Mouse (Mus musculus) kidney, adult 9 months (tissue): ENCODE measurements at regions not wholly inside any gene's neighbourhood (a gene's known extent, or its start where the extent isn't known, plus 50 kb on each side); places are given as distances from the start of the nearest gene placed in this dataset.

Source experiments
- DNase-seq: peaks from one replicate; pipeline ENCODE4 v3.0.0; 2022

DNA sequence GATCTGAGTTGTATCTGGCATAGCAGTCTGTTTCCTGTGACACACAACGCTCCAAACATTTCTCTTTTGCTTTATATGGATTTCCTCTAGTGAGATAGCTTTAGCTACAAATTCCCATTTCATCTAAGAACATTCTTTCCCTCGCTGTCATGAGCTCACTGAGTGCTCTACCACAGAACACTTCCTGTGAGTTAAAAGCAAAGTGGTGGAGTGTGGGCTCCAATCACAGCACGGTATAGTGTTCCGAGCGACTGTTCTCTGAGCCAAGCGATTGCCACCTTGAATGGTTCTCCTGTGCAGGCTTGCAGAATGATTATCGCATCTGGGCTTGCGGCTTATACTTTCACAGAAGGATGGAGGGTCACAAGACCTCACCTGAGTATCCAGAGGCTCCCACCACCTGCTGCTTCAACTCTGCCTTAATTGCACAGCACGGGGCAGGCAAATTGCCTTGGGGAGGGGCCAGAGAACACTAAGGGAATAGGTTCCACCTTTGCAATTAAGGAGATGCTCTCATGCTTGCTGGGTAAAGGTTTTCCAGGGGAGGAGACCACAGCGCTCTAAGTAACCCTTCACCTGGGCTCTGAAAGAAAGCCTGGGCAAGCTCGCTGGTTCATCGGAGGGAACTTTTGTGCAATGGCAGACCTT is 477.7 kb downstream of the Zfp704 start:
- no peak for DNase-seq

GRCm38 (mm10) chr3:9131366-9131765 is 478.5 kb downstream of the Zfp704 start:
- DNase-seq, result no peak

- DNase-seq, result no peak
These were observed 481.5 kb downstream of the Zfp704 start for GRCm38 (mm10) chr3:9128407-9128806.

DNA sequence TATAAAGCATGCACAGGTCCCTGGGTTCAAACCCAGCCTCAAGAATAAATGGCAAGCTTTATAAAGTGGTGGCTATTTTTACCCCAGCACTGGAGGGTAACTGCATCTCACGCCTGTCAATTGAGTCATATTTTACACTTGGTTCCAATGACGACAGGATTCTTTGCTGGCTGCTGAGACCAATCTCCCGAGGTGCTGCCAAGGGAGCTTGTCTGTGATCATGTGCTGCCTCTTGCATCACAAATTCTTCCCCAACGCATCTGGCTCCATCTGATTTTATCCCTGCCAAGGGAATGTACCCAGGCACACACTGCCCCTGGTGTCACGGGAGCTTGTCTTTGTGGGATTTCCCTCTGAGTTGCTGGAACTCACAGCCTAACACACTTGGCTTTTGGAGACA is 486.8 kb downstream of the Zfp704 start:
- DNase-seq, result no peak

GRCm38 (mm10) chr3:9117913-9118312 is 492.0 kb downstream of the Zfp704 start:
- DNase-seq, result no peak

GRCm38 (mm10) chr3:9113410-9113809 is 496.5 kb downstream of the Zfp704 start:
- no peak for DNase-seq

DNA sequence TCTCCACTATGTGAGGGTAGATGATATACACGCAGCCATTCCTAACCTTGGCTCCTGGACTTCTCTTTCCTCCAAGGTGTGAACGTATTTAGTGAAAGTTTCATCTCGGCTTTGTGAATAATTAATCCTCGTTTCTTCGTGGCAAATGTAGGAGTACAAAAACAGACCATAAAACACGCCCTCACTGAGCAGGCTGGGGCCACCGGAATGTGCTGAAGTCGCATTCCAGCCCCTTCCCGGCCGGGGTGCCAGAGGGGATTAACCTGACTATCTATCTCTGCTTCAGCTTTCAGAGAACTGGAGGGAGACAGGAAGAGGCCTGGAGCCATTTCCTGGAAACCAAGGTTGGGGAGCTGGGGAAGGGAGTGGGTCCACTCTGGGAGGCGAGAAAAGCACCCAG is 499.1 kb downstream of the Zfp704 start:
- peak; percentile 86 for DNase-seq

GRCm38 (mm10) chr3:9109991-9110390 is 499.9 kb downstream of the Zfp704 start:
- DNase-seq, result peak; percentile 61

- DNase-seq, result no peak
These were observed 500.4 kb downstream of the Zfp704 start for GRCm38 (mm10) chr3:9109485-9109884.

DNA sequence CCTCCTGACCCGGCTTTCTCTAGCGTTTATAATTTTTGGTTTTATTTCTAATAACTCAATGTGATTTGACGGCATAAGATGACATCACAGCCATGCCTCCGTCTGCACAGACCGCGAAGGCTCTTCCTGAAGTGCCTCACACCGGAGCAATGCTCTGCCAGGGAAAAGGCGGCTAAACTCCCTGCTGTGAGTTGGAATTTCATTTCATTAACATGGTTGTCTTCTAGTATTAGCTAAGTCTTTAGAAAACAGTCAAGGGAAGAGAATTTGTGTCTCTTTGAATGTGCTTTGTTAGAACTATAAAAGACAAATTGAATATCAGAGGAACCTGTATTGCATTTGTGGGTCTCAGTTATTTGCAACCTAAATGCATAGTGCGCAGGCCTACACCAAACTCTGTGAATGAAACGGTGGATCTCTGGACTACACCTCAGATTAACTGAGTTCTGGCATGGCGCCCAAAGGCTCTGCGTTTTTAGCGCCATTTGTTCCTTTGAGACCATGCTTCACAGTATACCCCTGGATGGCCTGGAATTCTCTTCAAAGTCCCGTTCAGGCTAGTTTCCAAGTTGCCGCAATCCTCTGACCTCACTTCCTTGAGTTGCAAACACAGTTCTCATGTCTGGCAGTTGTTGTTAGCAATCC is 502.0 kb downstream of the Zfp704 start:
- DNase-seq, result no peak

DNA sequence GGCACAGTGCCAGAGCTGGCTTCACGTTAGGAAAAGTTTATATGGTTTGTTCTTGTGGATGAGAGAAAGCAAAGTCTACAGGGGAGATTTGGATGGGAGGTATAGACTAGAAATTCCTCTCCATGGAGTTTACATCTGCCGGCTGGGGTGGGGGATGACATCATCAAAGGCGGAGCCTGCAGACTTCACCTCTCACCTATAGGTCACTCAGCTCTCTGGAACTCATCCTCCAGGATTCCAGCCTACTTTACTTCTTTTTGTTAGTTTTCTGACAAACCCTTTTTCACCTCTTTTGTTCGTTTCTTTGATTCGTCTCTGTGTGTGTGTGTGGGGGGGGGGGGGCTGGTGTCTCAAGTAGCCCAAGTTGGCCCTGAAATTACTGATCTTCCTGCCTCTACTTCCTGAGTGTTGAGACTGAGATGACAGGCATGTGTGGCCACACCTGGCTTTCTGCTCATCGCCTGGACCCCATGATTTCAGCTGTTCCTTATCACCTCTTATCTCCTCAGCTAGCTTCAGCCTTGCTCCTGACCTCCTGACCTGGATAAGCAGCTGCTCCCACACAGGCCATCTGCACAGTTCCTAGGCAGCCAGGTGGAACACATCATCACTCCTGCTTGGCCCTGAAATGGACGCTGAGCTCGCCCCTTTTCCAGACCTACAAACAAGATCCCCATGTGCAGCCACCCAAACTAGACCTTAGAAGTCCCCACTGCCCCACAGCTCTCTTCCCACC is 504.5 kb downstream of the Zfp704 start:
- no peak for DNase-seq

- DNase-seq, result no peak
These were observed 506.4 kb downstream of the Zfp704 start for GRCm38 (mm10) chr3:9103456-9103855.

- DNase-seq, result no peak
These were observed 508.6 kb downstream of the Zfp704 start for GRCm38 (mm10) chr3:9101240-9101639.

DNA sequence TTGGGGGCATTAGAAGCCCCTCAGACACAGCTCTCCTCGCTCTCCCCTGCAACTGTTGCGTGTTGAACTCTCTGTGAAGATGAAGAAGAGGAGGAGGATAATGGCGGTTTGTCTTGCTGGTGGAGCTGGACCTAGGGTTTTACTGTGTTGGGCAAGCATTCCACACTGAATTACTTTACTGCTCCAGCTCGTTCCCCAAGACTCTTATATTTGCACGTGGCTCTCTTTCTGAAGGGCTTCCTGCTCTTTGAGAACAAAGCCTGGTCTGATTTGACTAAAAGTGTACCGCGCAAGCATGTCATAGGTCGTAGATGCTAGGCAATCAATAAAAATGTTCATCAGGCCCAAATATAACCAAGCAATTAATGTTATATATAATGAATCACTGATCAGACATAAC is 509.1 kb downstream of the Zfp704 start:
- DNase-seq, result no peak

DNA sequence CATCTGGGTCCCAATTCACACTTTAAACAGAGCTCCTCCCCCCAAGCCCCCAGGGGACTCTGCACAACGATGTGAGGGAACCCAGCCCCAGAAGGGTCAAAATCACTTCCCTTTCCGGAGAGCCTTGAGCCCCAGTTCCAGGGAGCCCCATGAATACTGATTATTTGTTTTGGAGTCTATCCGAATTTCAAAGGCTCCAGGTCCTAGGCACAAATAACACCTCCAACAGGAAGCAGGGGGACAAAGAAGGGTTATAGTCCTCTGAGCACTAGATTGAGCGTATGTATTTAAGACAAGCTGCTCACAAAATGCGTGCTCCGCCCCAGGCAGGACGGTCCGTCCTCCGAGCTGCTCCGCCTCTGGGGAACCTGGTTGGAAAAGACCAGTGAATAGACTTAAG is 511.4 kb downstream of the Zfp704 start:
- no peak for DNase-seq

DNA sequence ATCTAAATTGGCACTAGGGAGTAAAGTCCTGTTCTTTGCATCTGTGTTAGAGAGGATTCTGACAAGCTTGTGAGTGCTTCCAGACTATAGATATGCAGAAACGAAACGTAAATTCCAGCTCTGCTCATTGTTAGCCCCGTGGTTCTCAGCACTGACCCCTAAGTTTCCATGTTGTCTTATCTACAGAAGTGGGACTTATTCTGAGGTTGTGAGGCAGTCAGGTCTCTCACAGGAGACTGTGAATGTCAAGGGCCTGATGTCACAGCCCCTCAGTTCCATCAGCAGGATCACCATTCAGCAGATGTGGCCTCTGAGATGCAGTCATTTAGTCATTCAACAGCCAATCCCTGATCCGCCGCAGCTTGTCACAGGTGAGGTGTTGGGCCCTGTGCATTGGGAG is 525.8 kb downstream of the Zfp704 start:
- no peak for DNase-seq

GRCm38 (mm10) chr3:9082061-9082460 is 527.8 kb downstream of the Zfp704 start:
- no peak for DNase-seq

DNA sequence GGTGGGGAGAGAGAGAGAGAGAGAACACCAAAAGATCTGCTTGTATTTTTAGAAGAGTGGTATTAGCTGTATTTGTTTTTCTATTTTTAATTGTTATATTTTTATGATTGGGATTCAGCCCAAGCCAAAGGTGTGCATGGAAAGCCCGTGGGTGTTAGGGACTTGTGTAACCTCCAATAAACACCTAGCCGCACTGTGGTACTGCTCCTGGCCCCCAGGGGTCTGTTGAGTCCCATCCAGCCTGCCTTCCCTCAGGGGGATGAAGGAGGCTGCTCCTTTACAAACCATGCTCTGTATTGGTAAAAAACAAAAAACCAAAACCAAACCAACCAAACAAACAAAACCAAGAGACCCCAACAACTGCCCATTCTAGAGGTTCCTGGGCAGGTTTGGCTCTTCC is 531.7 kb downstream of the Zfp704 start:
- DNase-seq, result no peak

DNA sequence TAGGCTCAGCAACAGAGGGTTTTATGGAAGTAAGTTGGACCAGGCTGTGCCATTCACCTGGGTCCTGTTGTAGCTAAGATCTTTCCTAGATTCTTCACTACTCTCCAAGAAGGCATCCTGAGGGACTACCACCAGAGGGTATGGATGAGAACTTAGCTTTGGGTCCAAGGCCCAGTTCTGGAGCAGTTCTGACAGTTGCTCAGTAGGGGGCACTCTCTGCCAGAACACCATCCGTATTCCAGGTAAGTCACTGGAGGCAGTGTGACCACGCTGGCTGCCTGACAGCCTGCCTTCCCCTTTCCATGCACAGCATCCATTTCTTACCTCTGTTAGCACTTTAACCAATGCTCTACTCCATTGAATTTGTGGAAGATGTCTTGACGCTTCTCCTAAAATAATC is 533.2 kb downstream of the Zfp704 start:
- DNase-seq, result peak; percentile 87

GRCm38 (mm10) chr3:9072471-9072870 is 537.4 kb downstream of the Zfp704 start:
- peak; percentile 58 for DNase-seq

- DNase-seq, result peak; percentile 78
These were observed 542.8 kb downstream of the Zfp704 start for GRCm38 (mm10) chr3:9067048-9067447.

GRCm38 (mm10) chr3:9066374-9066773 is 543.5 kb downstream of the Zfp704 start:
- DNase-seq, result no peak

DNA sequence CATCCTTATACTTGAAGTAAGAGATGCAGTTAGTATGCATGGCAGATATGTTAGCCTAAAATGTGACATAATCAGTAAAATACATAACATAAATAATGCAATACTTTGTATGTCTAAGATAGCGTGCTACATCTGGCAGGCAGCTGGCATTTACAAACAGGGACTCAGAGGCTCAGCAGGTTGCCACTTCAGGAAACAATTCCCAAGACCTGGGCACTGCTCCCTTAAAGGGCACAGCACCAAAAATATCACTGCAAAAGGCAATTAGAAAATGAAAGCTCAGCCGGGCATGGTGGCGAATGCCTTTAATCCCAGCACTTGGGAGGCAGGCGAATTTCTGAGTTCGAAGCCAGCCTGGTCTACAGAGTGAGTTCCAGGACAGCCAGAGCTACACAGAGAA is 544.0 kb downstream of the Zfp704 start:
- DNase-seq, result no peak
